Mouse (Mus musculus) liver, embryonic 16.5 days (tissue): ENCODE results near the gene Wdr46. TPM values are rescaled to one million over a fixed set of nuclear protein-coding genes. Genes with fewer than 3 reads are reported as not detected.
A peak's percentile ranks its signal among the peaks of the same experiment; 100 is the strongest.
"Not testable (repeated sequence)": the region's sequence is repeated elsewhere in the genome, so short reads cannot be mapped to it uniquely, and the experiment has no call there.

Source experiments
- ATAC-seq: fragments of 200-750 bp; cut with Nextera tagmentation; 2 replicates; pipeline ENCODE4 v1.8.0; 2017; ENCODE audit warnings: low read depth, mild to moderate bottlenecking, moderate number of reproducible peaks, moderate library complexity
- H3K27ac ChIP-seq: fragments of 300-500 bp; sonication (generic); 2 replicates; pipeline ENCODE4 v1.5.1; 2014; ENCODE audit warnings: mild to moderate bottlenecking, low read length
- H3K27me3 ChIP-seq: fragments of 300-500 bp; sonication (generic); 2 replicates; pipeline ENCODE4 v1.6.1; 2014; ENCODE audit warnings: low read depth, low read length, mixed read lengths; ENCODE audit not compliant: control insufficient read depth, insufficient read depth
- H3K36me3 ChIP-seq: fragments of 300-500 bp; sonication (generic); 2 replicates; pipeline ENCODE4 v1.6.1; 2014; ENCODE audit warnings: mild to moderate bottlenecking; ENCODE audit not compliant: control insufficient read depth, insufficient read depth
- H3K4me1 ChIP-seq: fragments of 300-500 bp; sonication (generic); 2 replicates; pipeline ENCODE4 v1.6.1; 2014; ENCODE audit warnings: low read depth, low read length, mixed read lengths; ENCODE audit not compliant: control insufficient read depth
- H3K4me2 ChIP-seq: fragments of 300-500 bp; sonication (generic); 2 replicates; pipeline ENCODE4 v1.6.1; 2014; ENCODE audit warnings: low read depth, low read length, mixed read lengths
- H3K4me3 ChIP-seq: fragments of 300-500 bp; sonication (generic); 2 replicates; pipeline ENCODE4 v1.5.1; 2014; ENCODE audit warnings: low read depth, mild to moderate bottlenecking, low read length
- H3K9ac ChIP-seq: fragments of 300-500 bp; sonication (generic); 2 replicates; pipeline ENCODE4 v1.6.1; 2014; ENCODE audit warnings: low read depth, low read length
- H3K9me3 ChIP-seq: fragments of 300-500 bp; sonication (generic); replicated peaks from 2 replicates; pipeline ENCODE4 v1.6.1; 2016; ENCODE audit warnings: low read length; ENCODE audit not compliant: control insufficient read depth
- WGBS: fragments of 180-500 bp; shearing (Covaris S2); extraction: QIAGEN DNeasy Blood & Tissue Kit; methylation state at CpG from one replicate; pipeline ENCODE4 v1.1.7; 2014; ENCODE audit not compliant: insufficient replicate concordance; 5-methylcytosine and 5-hydroxymethylcytosine counted together
- polyA plus RNA-seq: library from polyadenylated mRNA; unstranded; fragments of >200 nt; fragmentation: Nextera tagmentation; extraction: Ambion mirVana; gene quantifications from 2 replicates; pipeline ENCODE4 v1.2.1, GENCODE M21; 2015

The Wdr46 gene
- polyA plus RNA-seq, 1 experiment from 2014 or later = 12.2 TPM

DNA sequence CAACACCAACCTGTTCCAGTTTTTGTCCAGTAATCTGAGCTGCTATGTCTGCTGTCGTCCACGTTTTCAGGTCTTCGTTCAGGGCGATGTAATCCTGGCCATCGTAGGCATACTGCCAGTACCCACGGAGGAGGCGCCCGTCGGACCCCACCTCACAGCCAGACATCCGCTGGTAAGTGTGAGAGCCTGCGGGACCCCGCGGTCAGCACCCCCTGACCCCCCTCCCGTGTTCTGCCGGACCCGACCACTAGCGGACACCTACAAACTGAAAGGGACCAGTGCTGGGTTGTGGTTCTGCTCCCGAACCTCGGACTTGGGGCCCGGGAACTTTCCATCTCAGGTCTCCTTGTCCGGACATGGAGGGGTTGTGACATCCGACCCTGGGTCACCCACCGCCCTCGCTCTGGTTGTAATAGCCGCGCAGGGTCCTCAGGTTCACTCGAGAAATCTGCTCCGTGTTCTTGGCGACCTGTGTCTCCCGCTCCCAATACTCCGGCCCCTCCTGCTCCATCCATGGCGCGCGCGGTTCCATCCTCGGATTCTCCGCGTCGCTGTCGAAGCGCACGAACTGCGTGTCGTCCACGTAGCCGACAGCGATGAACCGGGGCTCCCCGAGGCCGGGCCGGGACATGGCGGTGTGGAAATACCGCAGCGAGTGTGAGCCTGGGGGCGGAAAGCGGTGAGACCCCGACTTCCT is 37.5 kb downstream of the Wdr46 start:
- peaks cover 15% of the 10 kb centered on the region for H3K27me3 ChIP-seq
- H3K4me1 ChIP-seq = peaks cover 26% of the 10 kb centered on the region
- peak overlapping the region; percentile 76 for H3K4me2 ChIP-seq
- 2% methylated on average over 57 of the region's 57 CpGs for WGBS
- no peak for ATAC-seq
- peak overlapping the region; percentile 36 for H3K9ac ChIP-seq
- no peaks in the 10 kb centered on the region for H3K9me3 ChIP-seq
- H3K4me3 ChIP-seq = peak overlapping the region; percentile 63
- H3K27ac ChIP-seq = peak overlapping the region; percentile 52; the same call in 1 of the 2 replicates
- no peaks in the 10 kb centered on the region for H3K36me3 ChIP-seq

DNA sequence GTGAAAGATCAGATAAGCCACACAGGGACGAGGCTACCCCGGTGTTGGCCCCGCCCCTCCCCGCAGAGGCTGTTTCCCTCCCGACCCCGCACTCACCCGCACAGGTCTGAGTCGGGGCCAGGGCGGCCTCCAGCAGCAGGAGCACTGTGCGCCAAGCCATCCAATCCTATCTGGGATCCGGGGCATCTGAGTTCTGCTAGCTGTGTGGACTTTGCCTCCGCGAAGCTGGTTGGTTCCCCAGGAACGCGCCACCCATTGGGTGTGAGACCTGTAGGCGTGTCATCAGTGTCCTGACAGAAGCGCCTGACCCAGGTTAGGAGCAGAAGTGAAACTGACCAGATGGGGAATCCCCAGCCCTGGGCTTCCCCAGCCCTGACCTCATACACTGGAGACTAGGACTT is 38.2 kb downstream of the Wdr46 start:
- 0% methylated on average over 14 of the region's 17 CpGs for WGBS

DNA sequence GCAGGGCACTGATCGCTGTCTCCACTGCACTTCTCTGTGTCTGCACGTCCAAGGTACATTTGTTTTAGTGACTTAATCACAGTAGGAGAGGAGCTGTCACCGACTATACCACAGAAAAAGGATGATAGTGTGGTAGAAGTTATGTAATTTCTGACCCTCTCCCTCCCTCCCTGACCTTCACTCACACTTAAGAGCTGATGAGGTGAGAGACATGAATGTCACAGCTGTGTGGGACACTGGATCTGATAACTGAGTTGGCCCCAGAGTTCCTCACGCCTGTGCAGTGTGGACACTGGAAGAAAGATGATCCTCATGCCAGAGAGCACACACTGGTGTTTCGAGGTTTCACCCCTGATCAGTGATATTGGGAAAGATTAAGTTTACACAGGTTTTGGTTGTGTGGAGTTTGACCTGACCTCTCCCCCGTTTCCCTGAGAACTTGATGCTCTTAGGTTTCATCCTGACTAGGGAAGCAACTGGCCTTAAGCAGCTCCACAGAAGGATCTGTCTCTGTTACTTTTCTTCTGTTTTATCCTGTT is 39.1 kb downstream of the Wdr46 start:
- H3K4me1 ChIP-seq = peaks cover 26% of the 10 kb centered on the region
- no peak overlapping the region for H3K4me2 ChIP-seq
- ATAC-seq = no peak
- whole genome bisulfite sequencing = 48% methylated on average over 6 of the region's 6 CpGs
- no peak overlapping the region for H3K4me3 ChIP-seq
- H3K9ac ChIP-seq = no peak overlapping the region
- no peaks in the 10 kb centered on the region for H3K36me3 ChIP-seq
- peak overlapping the region; percentile 51; the same call in 1 of the 2 replicates for H3K27ac ChIP-seq
- peaks cover 15% of the 10 kb centered on the region for H3K27me3 ChIP-seq
- H3K9me3 ChIP-seq = no peaks in the 10 kb centered on the region

More for the DNA sequence above, 38.2 kb downstream of the Wdr46 start:
- Histone ChIP-seq H3K36me3 (no peaks in the 10 kb centered on the region), H3K27me3 (peaks cover 15% of the 10 kb centered on the region), H3K9me3 (no peaks in the 10 kb centered on the region), H3K4me2 (peak overlapping the region; percentile 76), H3K27ac (peak overlapping the region; percentile 52), H3K9ac (peak overlapping the region; percentile 36), H3K4me3 (peak overlapping the region; percentile 63), H3K4me1 (peaks cover 26% of the 10 kb centered on the region)
- ATAC-seq = peak; percentile 87

DNA sequence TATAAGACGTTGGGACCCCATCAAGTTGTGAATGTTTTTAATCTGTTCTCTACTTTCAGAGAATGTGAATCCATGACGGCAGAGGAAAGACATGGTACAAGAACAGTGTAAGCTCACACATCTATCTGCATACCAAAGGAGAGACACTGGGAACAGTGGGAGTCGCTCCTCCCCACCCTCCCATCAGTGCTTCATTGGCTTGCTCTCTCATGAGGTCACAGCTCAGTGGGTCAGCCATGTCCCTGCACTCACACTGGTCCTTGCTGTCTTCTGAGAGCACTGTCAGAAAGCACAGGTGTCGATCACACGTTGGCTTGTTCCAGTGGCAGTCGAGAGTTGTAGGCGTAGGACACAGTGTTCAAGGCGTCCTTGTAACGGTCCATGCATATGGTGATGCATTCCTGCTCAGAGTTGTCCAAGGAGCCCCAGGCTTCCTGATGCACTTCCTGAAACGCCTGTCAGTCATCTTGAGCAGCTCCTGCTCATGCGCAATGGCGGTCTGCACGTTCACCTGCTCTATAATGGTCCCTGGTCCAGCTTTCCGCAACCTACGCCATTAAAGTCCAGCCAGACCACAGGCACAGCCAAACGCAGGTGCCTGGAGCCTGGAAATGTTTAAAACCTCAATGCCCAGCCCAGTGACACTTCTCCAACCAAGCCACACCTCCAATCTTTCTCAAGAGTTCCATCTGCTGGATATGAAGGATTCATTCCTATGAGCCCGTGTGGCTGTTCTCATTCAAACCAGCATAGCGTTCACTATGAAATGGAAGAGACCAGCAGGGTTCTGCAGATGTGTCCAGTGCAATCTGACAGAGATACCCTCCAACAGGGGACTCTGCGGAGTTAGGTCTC is 39.9 kb downstream of the Wdr46 start:
- Histone ChIP-seq H3K36me3 (no peaks in the 10 kb centered on the region), H3K4me2 (no peak overlapping the region), H3K27me3 (peaks cover 15% of the 10 kb centered on the region), H3K27ac (peak overlapping the region; percentile 64), H3K4me1 (peaks cover 26% of the 10 kb centered on the region), H3K9me3 (no peaks in the 10 kb centered on the region), H3K9ac (no peak overlapping the region), H3K4me3 (no peak overlapping the region)
- no peak for ATAC-seq
- 71% methylated on average over 19 of the region's 19 CpGs for WGBS

DNA sequence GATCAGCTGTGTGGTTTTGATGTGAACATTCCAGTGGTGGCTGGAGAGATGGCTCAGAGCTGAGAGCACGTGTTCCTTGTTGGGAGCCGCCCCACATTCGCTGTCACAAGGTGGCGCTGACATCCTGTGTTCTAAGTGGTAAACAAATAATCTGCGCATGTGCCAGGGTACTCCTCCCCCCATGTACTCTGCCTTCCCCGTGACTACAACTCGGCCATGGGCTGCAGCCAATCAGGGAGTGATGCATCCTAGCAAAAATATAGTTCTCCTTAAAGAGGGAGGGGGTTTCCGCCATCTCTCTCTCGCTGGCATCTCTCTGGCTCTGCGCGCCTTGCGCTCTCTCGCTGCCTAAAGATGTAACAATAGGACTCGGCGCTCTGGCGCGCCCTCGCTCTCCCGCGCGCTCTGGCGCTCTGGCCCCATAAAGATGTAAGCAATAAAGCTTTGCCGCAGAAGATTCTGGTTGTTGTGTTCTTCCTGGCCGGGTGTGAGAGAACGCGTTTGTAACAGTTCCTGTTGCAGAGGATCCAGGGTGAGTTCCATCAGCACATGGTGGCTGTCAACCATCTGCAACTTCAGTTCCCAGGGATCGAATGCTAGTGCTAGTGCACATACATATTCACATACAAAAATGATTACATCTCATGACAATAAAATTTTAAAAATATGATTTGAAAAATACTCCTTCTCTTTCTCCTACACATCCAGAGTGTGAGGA is 40.9 kb downstream of the Wdr46 start:
- peak overlapping the region; percentile 72 for H3K27ac ChIP-seq

DNA sequence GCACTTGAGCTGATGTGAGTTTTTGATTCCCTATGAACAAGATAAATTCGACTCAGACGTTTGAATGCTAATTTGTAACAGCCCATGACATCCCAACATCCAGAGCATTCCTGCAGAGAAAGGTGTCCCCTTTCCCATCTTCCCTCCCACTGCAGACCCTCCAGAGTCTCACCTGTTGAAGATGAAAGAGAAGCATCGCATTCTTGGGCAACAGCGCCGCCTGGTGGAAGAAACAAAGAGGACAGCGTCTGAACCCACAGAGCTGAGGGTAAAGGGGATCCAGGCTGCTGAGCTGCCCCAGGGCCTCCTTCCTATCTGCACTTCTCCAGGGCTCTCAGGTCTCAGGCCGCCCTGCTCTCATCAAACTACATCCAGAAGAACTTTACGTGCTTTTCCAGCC is 41.7 kb downstream of the Wdr46 start:
- 6% methylated on average over 8 of the region's 8 CpGs for WGBS
- not testable (repeated sequence) for ATAC-seq, H3K36me3 ChIP-seq, H3K9me3 ChIP-seq, H3K9ac ChIP-seq, H3K4me3 ChIP-seq, H3K27ac ChIP-seq
- peaks cover 26% of the 10 kb centered on the region for H3K4me1 ChIP-seq
- peaks cover 15% of the 10 kb centered on the region for H3K27me3 ChIP-seq
- peak overlapping the region; percentile 79 for H3K4me2 ChIP-seq

More for the DNA sequence above, 40.9 kb downstream of the Wdr46 start:
- H3K27me3 ChIP-seq = peaks cover 15% of the 10 kb centered on the region
- WGBS = 2% methylated on average over 27 of the region's 27 CpGs
- not testable (repeated sequence) for H3K9me3 ChIP-seq, H3K36me3 ChIP-seq
- H3K9ac ChIP-seq = peak overlapping the region; percentile 52; the same call in 1 of the 2 replicates
- peaks cover 26% of the 10 kb centered on the region for H3K4me1 ChIP-seq
- peak; percentile 68 for ATAC-seq
- peak overlapping the region; percentile 79 for H3K4me2 ChIP-seq
- peak overlapping the region; percentile 66 for H3K4me3 ChIP-seq

DNA sequence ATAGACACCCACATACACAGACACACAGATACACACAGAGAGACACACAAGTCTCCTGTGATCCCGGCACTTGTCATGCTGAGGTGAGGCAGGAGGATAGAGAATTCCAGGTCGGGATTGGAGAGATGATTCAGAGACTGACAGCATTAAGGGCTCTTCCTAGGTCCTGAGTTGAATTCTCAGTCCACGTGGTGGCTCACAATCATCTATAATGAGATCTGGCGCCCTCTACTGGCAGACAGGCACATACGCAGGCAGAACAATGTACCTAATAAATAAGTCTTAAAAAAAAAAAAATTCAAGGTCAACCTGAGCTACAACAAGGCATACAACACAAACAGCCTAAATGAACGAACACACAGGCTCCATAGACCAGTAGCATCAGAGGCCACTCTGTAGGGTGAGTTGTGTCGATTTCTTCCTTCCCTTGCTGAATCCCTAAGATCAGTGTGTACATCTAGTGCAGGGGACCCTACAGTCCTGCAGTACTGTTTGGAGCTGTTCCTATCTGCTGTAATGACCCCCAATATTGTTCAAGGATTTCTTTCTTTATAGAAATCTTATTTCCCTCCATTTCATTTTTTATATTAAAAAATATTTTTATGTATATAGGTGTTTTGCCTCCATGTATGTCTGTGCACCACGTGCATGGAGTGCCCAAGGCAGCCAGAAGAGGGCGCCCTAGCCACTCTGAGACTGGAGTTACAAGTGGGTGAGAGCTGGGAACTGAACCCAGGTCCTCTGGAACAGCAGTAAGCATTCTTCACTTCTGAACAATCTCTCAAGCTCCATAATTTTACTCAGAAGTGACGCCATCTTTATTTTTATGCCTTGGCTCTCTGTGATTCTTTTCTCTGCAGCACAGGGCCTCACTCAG is 51.6 kb downstream of the Wdr46 start:
- H3K9me3 ChIP-seq = no peaks in the 10 kb centered on the region
- H3K27ac ChIP-seq = no peak overlapping the region
- no peak overlapping the region for H3K4me2 ChIP-seq
- H3K9ac ChIP-seq = no peak overlapping the region
- H3K4me1 ChIP-seq = no peaks in the 10 kb centered on the region
- no peak overlapping the region for H3K4me3 ChIP-seq
- H3K27me3 ChIP-seq = no peaks in the 10 kb centered on the region
- 27% methylated on average over 10 of the region's 10 CpGs for WGBS
- H3K36me3 ChIP-seq = no peaks in the 10 kb centered on the region
- no peak for ATAC-seq

DNA sequence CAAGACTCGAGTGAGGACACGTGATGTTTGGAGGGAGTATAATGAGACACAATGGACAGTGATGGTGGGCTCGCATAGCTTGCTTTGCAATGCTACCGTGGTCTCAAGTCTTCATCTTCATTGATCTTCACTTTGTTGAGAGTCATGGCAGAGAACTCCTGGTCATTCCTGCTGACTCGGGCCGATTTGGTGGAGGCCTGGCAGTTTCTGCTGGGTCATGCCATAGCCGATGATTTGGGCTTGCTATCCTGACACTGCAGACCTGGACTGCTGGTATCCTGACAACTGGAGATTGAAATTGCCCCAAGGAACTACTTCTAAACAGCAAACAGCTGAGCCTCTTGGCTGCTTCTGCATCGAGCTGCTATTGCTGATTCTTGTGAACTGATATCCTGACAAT is 54.5 kb downstream of the Wdr46 start:
- Histone ChIP-seq H3K9me3 (no peaks in the 10 kb centered on the region), H3K36me3 (no peaks in the 10 kb centered on the region), H3K9ac (no peak overlapping the region), H3K4me2 (no peak overlapping the region), H3K27me3 (peaks cover 4% of the 10 kb centered on the region), H3K4me1 (peaks cover 4% of the 10 kb centered on the region; the same call in 1 of the 2 replicates), H3K27ac (no peak overlapping the region), H3K4me3 (no peak overlapping the region)
- ATAC-seq = no peak
- 73% methylated on average over 8 of the region's 8 CpGs for WGBS
